Mouse (Mus musculus) central nervous system, embryonic 18 days (tissue): ENCODE measurements around the gene BC005624. TPM values are rescaled to one million over a fixed set of nuclear protein-coding genes. Genes with fewer than 3 reads are reported as not detected.

Source experiments
- polyA plus RNA-seq: library from polyadenylated mRNA; depleted of rRNA; stranded (reverse); fragments of >200 nt; gene quantifications from 2 replicates; pipeline ENCODE4 v1.2.3, GENCODE M21; 2012; rRNA removed

Gene BC005624
- 85.6 and 86.1 TPM in 2 replicates for polyA plus RNA-seq

DNA sequence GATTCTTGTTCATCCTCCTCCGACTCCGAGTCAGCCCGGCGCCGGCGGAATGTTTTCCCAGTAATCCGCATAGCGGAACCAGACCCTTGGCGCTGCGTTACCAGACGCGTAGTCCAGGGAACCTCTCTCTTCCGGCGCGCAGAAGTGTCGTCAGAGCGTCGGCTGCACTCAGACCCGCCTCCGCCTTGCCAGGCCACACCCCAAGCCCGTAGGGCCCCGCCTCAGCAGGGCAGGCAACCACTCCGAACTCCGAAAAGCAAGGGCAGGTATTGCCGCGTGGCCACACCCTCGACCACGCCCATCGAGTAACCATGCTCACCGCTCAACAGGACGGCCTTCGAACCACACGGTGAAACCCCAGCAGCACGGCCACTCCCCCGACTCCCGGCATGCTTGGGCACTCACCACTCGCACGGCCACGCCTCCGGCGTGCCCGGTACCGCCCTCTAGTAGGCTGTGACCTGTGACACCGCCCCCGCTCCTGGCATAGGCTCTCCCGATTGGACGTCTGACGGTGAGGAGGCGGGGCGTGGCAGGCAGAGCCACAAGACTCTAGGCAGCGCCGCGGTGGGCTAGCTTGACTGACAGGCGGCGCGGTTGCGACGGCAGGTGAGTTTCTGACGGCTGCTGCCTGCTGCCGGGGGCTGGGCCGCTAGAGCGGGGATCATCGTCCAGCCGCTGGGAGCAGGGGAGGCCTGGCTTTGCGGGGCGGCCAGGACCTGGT, at the start of gene BC005624, which contains the start of gene Usp20:
TSS of gene BC005624 (minus strand) at position 412 of the 724 bp plus-strand sequence.
TSS of gene Usp20 (plus strand) at position 490 of the 724 bp plus-strand sequence.

DNA sequence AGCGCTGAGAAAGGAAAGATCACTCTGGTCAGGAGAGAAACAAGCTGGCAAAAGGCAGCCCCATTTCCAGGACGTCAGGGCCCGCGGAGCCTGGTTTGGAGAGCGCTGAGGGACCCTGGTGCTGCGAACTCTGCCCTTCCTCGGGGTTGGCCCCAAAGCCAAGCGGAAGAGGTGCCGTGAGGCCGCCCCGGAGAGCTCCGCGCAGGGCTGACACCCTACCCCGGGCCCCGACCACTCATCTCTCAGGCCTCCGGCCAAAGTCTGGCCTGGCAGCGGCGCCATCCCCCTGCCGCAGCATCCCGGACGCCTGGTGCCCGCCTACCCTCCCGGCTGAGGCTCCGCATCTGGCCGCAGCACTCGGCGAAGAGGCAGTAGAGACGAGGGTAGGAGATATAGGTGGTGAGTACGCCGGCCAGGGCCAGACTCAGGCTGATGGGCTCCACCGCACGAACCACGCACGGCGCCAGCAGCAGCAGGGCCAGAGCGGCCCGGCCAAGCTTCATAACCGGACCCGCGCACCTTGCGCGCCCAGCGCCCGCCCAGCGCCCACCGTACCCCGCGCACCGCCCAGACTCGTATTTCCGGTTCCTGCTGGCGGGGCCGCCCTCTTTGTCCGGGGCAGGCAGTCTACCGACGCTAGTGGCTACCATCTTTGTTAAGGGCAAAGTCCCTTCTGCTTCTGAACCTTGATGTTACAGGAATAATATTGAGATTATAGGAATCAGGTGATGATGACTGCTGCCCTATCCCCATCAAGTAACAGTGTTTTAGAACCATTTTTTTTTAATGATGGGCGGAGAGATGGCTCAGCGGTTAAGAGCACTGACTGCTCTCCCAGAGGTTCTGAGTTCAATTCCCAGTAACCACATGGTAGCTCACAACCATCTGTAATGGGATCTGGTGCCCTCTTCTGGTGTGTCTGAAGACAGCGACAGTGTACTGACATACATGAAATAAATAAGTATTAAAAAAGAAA, 14.4 kb downstream of the BC005624 start, which contains the start of gene Tor1a:
TSS of gene Tor1a (minus strand) at position 582 of the 976 bp plus-strand sequence.

DNA sequence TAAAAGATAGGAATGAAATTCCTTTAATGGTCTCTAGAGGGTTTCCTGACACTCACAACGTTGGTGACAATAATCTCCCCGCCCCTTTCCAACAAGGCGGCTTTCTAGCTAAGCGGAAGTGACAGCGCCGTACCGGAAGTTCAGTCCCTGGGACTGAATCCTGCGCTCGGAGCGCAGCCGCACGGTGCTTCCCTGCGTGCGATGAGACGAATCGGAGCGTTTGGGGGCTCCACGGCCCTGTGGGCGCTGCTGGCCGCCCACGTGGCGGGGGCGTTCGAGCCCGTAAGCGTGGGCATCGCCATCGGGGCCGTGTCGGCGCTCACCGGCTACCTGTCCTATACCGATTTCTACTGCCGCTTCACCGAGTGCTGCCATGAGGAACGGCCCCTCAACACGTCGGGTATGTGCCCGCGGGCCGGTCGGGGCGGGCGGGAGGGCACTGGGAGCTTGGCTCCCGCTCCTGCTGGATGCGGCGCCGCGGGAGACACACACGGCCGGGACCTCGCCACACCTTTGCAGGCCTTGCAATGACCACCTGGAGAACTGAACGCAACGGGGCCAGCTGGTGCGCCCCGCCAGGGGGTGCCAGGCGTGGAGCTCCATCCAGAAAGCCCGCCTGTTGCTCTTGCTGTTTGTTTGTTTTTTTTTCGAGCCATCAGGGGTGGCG, 29.0 kb downstream of the BC005624 start, which contains the start of gene Tor1b:
TSS of gene Tor1b (plus strand) at position 136 of the 667 bp plus-strand sequence.

DNA sequence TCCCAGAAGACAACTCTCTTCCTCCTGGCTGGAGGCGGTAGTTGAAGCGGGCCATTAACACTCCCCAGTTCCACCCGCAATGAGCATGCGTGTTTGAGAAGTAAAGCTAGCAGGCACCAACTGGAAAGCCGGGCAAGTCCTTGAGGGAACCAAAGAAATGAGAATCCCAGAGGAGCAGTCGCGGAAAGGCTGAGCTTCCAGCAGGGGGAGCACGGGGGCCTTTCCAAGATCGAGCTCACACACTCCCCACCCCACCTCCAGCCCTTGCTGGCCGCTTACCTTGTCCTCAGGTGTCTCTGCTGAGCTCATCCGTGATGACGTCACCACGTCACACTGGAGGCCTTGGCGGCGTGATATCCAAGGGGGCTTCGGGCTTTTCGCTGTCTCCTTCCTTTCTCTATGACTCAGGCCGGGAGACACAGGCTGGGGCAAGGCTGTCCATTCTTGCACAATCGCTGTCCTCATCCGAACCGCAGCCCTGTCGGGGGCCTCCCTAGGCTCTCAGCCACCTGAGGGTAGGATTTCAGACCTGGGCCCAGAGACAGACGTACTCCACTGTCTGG, 52.4 kb downstream of the BC005624 start, which contains the start of gene Ptges:
TSS of gene Ptges (minus strand) at position 381 of the 563 bp plus-strand sequence.

Other genes starting within 250 kb of the BC005624 start
- 1.7 and 2.2 TPM in 2 replicates for gene 1700001O22Rik, start 178.5 kb downstream of the BC005624 start, polyA plus RNA-seq
- gene Ntmt1, start 174.4 kb downstream of the BC005624 start, polyA plus RNA-seq = 78.0 and 82.9 TPM in 2 replicates
- gene Asb6, start 151.9 kb downstream of the BC005624 start, polyA plus RNA-seq = 42.9 and 43.0 TPM in 2 replicates
- gene Prrx2, start 147.2 kb downstream of the BC005624 start, polyA plus RNA-seq = 5.2 and 10.1 TPM in 2 replicates
- 4.1 and 5.5 TPM in 2 replicates for gene Ptges, start 52.3 kb downstream of the BC005624 start, polyA plus RNA-seq
- gene Tor1b, start 29.2 kb downstream of the BC005624 start, polyA plus RNA-seq = 34.5 and 35.3 TPM in 2 replicates
- 70.3 and 73.1 TPM in 2 replicates for gene Tor1a, start 14.3 kb downstream of the BC005624 start, polyA plus RNA-seq
- 36.4 and 36.5 TPM in 2 replicates for gene Usp20, start 78 bp upstream of the BC005624 start, polyA plus RNA-seq
- gene Fnbp1, start 159.8 kb upstream of the BC005624 start, polyA plus RNA-seq = 52.7 and 55.1 TPM in 2 replicates
- gene Gpr107, start 170.1 kb upstream of the BC005624 start, polyA plus RNA-seq = 32.8 and 33.9 TPM in 2 replicates